Comparison of ENCODE assay signal across 14 mouse cellular contexts in genomic region chr10:58459896-58460295, GRCm38 (mm10).
"Had no signal": no experiment of that assay in that cellular context is flagged by ENCODE, and none has a peak within 500 bp of the region (broad histone marks: within the 10 kb centered on the region; RNA-seq: fewer than 3 reads in every experiment).

No protein-coding gene starts in this region.

- H3K4me2 ChIP-seq: kidney, embryonic 15.5 days; liver, embryonic 15.5 days; midbrain, embryonic 13.5 days; neural tube, embryonic 15.5 days had no signal

- DNase-seq: kidney, adult 11 months; kidney, postnatal 14 days; right cerebral cortex, adult 18-20 months; right cerebral cortex, postnatal 25 days; thymus, adult 18-20 months; thymus, postnatal 14 days had no signal

- H3K4me3 ChIP-seq: kidney, embryonic 15.5 days; left cerebral cortex, adult 2 months; limb, embryonic 10.5 days; liver, embryonic 15.5 days; midbrain, embryonic 13.5 days; myocyte; neural tube, embryonic 15.5 days had no signal

- H3K4me1 ChIP-seq: kidney, embryonic 15.5 days; limb, embryonic 10.5 days; midbrain, embryonic 13.5 days; neural tube, embryonic 15.5 days had no signal

- ATAC-seq: midbrain, embryonic 13.5 days had no signal

- H3K9ac ChIP-seq: kidney, embryonic 15.5 days; liver, embryonic 15.5 days; midbrain, embryonic 13.5 days; neural tube, embryonic 15.5 days had no signal

- H3K27me3 ChIP-seq: kidney, embryonic 15.5 days; liver, embryonic 15.5 days; midbrain, embryonic 13.5 days; neural tube, embryonic 15.5 days had no signal

- H3K9me3 ChIP-seq: kidney, embryonic 15.5 days; limb, embryonic 10.5 days; liver, embryonic 15.5 days; midbrain, embryonic 13.5 days; neural tube, embryonic 15.5 days had no signal

- H3K27ac ChIP-seq: kidney, embryonic 15.5 days; left cerebral cortex, adult 2 months; limb, embryonic 10.5 days; liver, embryonic 15.5 days; macrophage; midbrain, embryonic 13.5 days; neural tube, embryonic 15.5 days had no signal
